Mouse (Mus musculus) kidney, postnatal 0 days (tissue): ENCODE data around the gene Lmod2. TPM values are rescaled to one million over a fixed set of nuclear protein-coding genes. Genes with fewer than 3 reads are reported as not detected.

Source experiments
- ATAC-seq: fragments of 200-750 bp; cut with Nextera tagmentation; replicated peaks from 2 replicates; pipeline ENCODE4 v1.8.0; 2017; ENCODE audit warnings: low read depth, moderate number of reproducible peaks, moderate TSS enrichment, moderate library complexity; ENCODE audit not compliant: low FRiP score
- DNase-seq: peaks from one replicate; pipeline ENCODE4 v3.0.0-alpha.2; 2016; ENCODE audit warnings: low spot score
- H3K27ac ChIP-seq: fragments of 300-500 bp; sonication (generic); 2 replicates; pipeline ENCODE4 v1.5.1; 2014; ENCODE audit warnings: mild to moderate bottlenecking
- H3K27me3 ChIP-seq: fragments of 300-500 bp; sonication (generic); 2 replicates; pipeline ENCODE4 v1.6.1; 2014; ENCODE audit warnings: low read length, mixed read lengths; ENCODE audit not compliant: insufficient read depth
- H3K36me3 ChIP-seq: fragments of 300-500 bp; sonication (generic); 2 replicates; pipeline ENCODE4 v1.6.1; 2014; ENCODE audit warnings: low read length, mixed read lengths; ENCODE audit not compliant: insufficient read depth
- H3K4me1 ChIP-seq: fragments of 300-500 bp; sonication (generic); replicated peaks from 2 replicates; pipeline ENCODE4 v1.6.1; 2014; ENCODE audit warnings: antibody characterized with exemption, low read length, mixed read lengths; ENCODE audit not compliant: insufficient read depth
- H3K4me2 ChIP-seq: fragments of 300-500 bp; sonication (generic); 2 replicates; pipeline ENCODE4 v1.6.1; 2014; ENCODE audit warnings: mild to moderate bottlenecking, low read length, moderate library complexity, mixed read lengths
- H3K4me3 ChIP-seq: fragments of 300-500 bp; sonication (generic); replicated peaks from 2 replicates; pipeline ENCODE4 v1.5.1; 2014; ENCODE audit warnings: low read depth, low read length
- H3K9ac ChIP-seq: fragments of 300-500 bp; sonication (generic); 2 replicates; pipeline ENCODE4 v1.6.1; 2014; ENCODE audit warnings: low read depth, low read length
- H3K9me3 ChIP-seq: fragments of 300-500 bp; sonication (generic); replicated peaks from 2 replicates; pipeline ENCODE4 v1.6.1; 2016; ENCODE audit warnings: low read length, inconsistent platforms, mixed read lengths
- CTCF ChIP-seq: IDR thresholded peaks from 2 replicates; pipeline ENCODE4 v1.5.1; 2016; ENCODE audit warnings: antibody characterized with exemption, low read depth, mild to moderate bottlenecking, moderate library complexity
- WGBS: fragments of 180-500 bp; shearing (Covaris S2); extraction: QIAGEN DNeasy Blood & Tissue Kit; methylation state at CpG from one replicate; pipeline ENCODE4 v1.1.7; 2014; 5-methylcytosine and 5-hydroxymethylcytosine counted together
- polyA plus RNA-seq: library from polyadenylated mRNA; unstranded; fragments of >200 nt; fragmentation: Nextera tagmentation; extraction: Ambion mirVana; gene quantifications from 2 replicates; pipeline ENCODE4 v1.2.1, GENCODE M21; 2015

Gene Lmod2
- polyA plus RNA-seq, 1 experiment from 2014 or later = not detected

DNA sequence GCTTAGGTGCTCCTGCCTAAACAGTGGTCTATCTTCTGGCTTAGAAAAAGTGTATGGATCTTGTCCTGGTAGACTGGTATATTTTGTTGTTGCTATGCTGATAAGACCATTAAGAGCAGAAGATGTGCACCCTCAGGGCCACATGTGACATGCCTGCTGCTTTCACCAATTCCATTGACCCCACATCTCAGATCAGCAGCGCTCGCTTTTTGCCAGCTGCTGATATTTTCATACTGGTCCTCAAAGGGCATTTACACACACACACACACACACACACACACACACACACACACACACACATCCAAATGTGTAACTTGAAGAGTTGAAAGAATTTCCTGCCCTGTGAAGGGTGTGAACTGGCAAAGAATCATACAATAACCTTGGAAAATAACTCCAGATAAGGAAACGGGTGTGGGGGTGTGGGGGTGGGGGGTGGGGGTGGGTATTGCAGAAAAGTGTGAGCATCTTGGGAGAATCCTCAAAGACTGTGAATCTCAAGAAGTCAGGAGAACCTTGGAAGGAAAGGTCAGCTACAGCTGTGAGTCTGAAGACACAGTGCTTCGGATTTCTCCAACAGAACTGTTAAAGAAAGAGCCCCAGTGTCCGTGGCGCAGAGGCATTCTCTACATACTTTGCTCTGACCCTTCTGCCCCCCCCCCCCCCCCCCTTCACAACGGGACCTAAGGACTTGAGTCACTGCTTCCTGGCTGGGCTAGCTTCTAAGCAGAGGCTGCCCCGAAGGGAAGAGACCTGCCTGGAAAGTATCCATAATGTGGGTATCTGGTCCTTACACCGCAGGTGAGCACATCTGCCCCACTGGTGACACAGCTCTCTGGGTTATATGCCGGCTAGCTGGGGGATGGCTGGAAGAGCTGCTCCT, 11.9 kb upstream of the Lmod2 start:
- peak overlapping the region; percentile 70 for H3K27ac ChIP-seq
- ATAC-seq (peak; percentile 29; the same call in 1 of the 2 replicates), DNase-seq (peak; percentile 70)

GRCm38 (mm10) chr6:24586885-24587284, 10.7 kb upstream of the Lmod2 start:
- Histone ChIP-seq H3K36me3 (no peaks in the 10 kb centered on the region), H3K4me3 (no peak overlapping the region), H3K9me3 (no peaks in the 10 kb centered on the region), H3K27ac (peak overlapping the region; percentile 62), H3K27me3 (no peaks in the 10 kb centered on the region), H3K4me1 (no peaks in the 10 kb centered on the region), H3K9ac (no peak overlapping the region), H3K4me2 (no peak overlapping the region)
- WGBS = 37% methylated on average over 3 of the region's 3 CpGs
- no peak for ATAC-seq
- TF ChIP-seq CTCF = no peak
- DNase-seq = peak; percentile 84

More for the DNA sequence above, 11.9 kb upstream of the Lmod2 start:
- TF ChIP-seq CTCF = no peak
- no peak overlapping the region for H3K4me3 ChIP-seq
- H3K4me2 ChIP-seq = no peak overlapping the region; the same call in 1 of the 2 replicates
- whole genome bisulfite sequencing = 45% methylated on average over 9 of the region's 10 CpGs
- H3K36me3 ChIP-seq = no peaks in the 10 kb centered on the region
- no peak overlapping the region for H3K9ac ChIP-seq
- H3K4me1 ChIP-seq = no peaks in the 10 kb centered on the region
- no peaks in the 10 kb centered on the region for H3K27me3 ChIP-seq
- H3K9me3 ChIP-seq = no peaks in the 10 kb centered on the region

DNA sequence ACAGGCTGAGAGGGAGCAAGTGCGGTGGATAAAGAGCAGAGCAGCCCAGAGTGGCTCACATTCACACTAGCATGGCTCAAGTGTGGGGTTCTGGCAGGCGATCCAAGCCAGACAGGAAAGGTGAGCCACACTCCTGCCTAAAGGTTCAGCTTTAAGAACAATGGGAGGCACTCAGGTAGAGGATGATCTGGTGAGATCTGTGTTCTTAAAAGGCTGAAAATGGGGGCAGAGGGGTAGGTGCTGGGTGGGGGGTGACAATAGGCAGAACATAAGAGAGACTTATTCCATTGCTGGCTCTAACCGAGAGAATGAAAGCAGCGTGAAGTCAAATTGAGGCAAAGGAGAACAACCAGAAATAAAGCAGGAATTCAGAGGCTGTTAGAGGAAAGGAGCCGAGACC, 7.3 kb upstream of the Lmod2 start:
- no peaks in the 10 kb centered on the region for H3K4me1 ChIP-seq
- H3K9ac ChIP-seq = no peak overlapping the region
- TF ChIP-seq CTCF = no peak
- 87% methylated on average over 5 of the region's 5 CpGs for WGBS
- no peak overlapping the region for H3K4me3 ChIP-seq
- H3K27me3 ChIP-seq = no peaks in the 10 kb centered on the region
- H3K4me2 ChIP-seq = no peak overlapping the region
- no peaks in the 10 kb centered on the region for H3K36me3 ChIP-seq
- no peak for ATAC-seq
- H3K27ac ChIP-seq = no peak overlapping the region
- no peak for DNase-seq
- no peaks in the 10 kb centered on the region for H3K9me3 ChIP-seq

GRCm38 (mm10) chr6:24591525-24592218, 5.9 kb upstream of the Lmod2 start:
- TF ChIP-seq CTCF = no peak
- no peak overlapping the region for H3K9ac ChIP-seq
- peak; percentile 80; the same call in 1 of the 2 replicates for ATAC-seq
- WGBS = 42% methylated on average over 10 of the region's 10 CpGs
- H3K36me3 ChIP-seq = no peaks in the 10 kb centered on the region
- no peak overlapping the region for H3K4me3 ChIP-seq
- DNase-seq = peak; percentile 50
- H3K9me3 ChIP-seq = no peaks in the 10 kb centered on the region
- no peak overlapping the region for H3K27ac ChIP-seq
- H3K4me1 ChIP-seq = no peaks in the 10 kb centered on the region
- H3K4me2 ChIP-seq = no peak overlapping the region
- H3K27me3 ChIP-seq = no peaks in the 10 kb centered on the region

DNA sequence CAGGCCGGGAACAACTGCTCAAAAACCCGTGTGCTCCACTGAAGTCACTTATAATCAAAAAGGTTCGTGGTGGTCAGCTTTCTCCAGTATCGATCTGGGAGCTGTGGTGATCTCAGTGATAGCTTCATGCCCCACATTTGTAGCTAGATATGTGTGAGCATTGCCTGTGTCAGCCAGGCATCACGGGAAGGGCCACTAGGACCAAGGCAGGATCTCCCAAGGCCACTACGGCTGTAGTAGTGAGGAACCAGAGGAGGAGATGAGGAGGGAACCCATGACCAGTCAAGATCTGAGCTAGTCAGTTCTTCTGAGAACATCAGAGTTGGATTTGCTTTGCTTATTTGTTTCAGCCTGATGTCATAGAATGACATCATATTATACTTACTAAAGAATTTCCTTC, 1.6 kb downstream of the Lmod2 start:
- DNase-seq (no peak), ATAC-seq (no peak)
- Histone ChIP-seq H3K9me3 (no peaks in the 10 kb centered on the region), H3K4me2 (no peak overlapping the region), H3K36me3 (no peaks in the 10 kb centered on the region), H3K27me3 (no peaks in the 10 kb centered on the region), H3K9ac (no peak overlapping the region), H3K4me1 (no peaks in the 10 kb centered on the region), H3K27ac (no peak overlapping the region), H3K4me3 (no peak overlapping the region)
- WGBS = 91% methylated on average over 6 of the region's 6 CpGs
- TF ChIP-seq CTCF = no peak

GRCm38 (mm10) chr6:24599639-24600038, 2.1 kb downstream of the Lmod2 start:
- Histone ChIP-seq H3K4me2 (no peak overlapping the region), H3K4me1 (no peaks in the 10 kb centered on the region), H3K27ac (no peak overlapping the region), H3K9me3 (no peaks in the 10 kb centered on the region), H3K27me3 (no peaks in the 10 kb centered on the region), H3K4me3 (no peak overlapping the region), H3K36me3 (no peaks in the 10 kb centered on the region), H3K9ac (no peak overlapping the region)
- ATAC-seq = no peak
- 90% methylated on average over 5 of the region's 5 CpGs for WGBS
- no peak for DNase-seq
- no peak for TF ChIP-seq CTCF
